Mouse (Mus musculus) brain, adult 2 months (tissue): ENCODE measurements at regions not wholly inside any gene's neighbourhood (a gene's known extent, or its start where the extent isn't known, plus 50 kb on each side); places are given as distances from the start of the nearest gene placed in this dataset.

Experiments used
- DNase-seq: peaks from one replicate; pipeline ENCODE4 v3.0.0; 2011; ENCODE audit warnings: low read depth, low spot score

GRCm38 (mm10) chr3:121902246-121902645 lies 50.1 kb upstream of the Arhgap29 start:
- DNase-seq: no peak

- DNase-seq: no peak
Observed at GRCm38 (mm10) chr3:121900429-121900844, 51.9 kb upstream of the Arhgap29 start.

GRCm38 (mm10) chr3:121897821-121898574 lies 54.3 kb upstream of the Arhgap29 start:
- peak; percentile 22 for DNase-seq

DNA sequence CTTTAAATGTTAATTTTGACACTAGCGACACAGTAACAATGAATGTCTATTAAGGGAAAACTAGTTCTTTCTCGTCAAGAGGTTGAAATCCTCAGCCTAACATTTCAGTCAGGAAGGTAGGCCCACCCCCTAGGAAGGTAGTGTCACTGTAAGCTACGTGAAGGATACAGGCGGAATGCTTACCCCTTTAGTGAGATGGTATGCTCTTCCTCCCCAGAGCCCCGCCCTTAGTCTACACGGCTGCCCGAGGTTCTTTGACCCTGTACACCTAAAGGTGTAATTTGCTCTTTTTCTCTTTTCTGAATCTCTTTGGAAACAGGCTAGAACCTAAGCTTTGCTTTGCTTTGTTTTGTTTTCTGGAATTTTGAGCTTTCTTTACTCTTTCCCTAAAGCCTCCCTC lies 58.7 kb upstream of the Arhgap29 start:
- no peak for DNase-seq

- no peak for DNase-seq
Observed at GRCm38 (mm10) chr3:121892675-121893074, 59.7 kb upstream of the Arhgap29 start.

- DNase-seq: no peak
Observed at GRCm38 (mm10) chr3:121891338-121891737, 61.0 kb upstream of the Arhgap29 start.

DNA sequence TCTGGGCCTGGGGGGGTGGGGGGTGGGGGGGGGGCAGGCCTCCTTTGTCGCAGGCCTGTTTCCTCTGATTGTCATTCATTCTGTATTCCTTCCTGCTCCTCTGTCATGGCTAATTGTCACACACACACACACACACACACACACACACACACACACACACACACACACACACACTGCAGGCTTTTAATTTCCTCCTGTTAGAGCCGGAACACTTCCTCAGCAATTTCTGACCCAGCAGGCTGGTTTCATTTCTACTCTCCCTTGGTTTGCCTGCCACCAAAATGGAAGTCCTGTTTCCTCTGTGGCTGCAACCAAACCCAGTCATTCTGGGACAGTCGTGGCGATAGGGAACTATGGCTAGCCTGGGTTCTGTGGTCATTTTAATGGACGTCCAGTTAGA lies 61.8 kb upstream of the Arhgap29 start:
- peak; percentile 25 for DNase-seq

DNA sequence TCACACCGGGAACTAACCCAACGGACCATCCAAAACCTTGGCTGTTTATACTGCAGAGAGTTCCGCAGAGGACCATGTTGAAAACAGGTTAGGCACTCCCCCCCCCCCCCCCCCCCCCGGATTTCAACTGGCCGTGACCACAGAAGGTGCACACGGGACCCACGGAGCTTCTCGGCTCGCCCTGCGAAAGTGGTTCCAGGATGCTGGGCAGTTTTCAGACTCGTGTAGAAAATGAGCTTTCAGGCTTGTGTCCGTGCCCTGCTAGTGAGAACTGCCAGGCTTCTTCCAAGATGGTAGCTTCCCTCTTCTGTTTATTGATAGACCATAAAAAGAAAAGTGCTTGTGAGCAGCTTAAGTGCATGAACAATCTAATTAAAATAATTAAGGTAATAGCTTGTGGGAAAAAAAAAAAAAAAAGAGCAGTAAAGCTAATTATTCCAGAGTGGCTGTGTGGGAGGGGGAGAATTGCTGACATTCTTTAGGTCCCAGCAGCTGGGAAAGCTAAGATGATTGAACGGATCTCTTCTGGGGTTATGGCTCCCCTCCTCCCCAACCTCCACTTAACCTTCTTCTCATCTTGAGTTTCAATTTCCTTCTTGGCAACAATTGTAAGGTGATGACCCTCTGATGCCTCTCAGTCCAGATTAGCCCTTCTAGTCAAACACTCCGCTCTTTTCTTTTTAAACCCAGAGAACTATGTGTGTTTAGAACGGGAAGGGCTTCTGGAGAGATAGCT lies 65.3 kb upstream of the Arhgap29 start:
- no peak for DNase-seq

GRCm38 (mm10) chr3:121886309-121886708 lies 66.0 kb upstream of the Arhgap29 start:
- no peak for DNase-seq

- no peak for DNase-seq
Observed at GRCm38 (mm10) chr3:121885265-121886178, 66.8 kb upstream of the Arhgap29 start.

- peak; percentile 97 for DNase-seq
Observed at GRCm38 (mm10) chr3:121884328-121885248, 67.8 kb upstream of the Arhgap29 start.

DNA sequence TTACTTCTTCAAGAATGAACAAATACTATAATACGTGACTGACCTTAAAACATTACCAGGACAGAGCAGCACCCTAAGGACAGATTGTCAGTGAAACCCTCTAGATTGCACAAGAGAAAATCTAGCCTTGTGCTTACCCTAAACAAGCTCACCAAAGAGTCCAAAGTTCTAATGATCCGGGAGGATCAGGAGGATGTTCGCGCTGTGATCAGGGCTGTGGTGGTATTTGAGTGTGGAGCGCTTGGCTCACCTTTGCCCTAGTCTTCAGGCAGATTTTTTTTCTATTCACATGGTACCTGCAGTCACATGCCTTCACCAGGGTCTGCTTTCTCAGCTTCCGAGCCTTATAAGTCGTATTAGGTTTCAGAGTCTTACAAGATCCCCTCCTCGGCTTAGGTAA lies 65.3 kb upstream of the Abcd3 start:
- DNase-seq: no peak

- DNase-seq: no peak
Observed at GRCm38 (mm10) chr3:121875072-121875471, 60.0 kb upstream of the Abcd3 start.

DNA sequence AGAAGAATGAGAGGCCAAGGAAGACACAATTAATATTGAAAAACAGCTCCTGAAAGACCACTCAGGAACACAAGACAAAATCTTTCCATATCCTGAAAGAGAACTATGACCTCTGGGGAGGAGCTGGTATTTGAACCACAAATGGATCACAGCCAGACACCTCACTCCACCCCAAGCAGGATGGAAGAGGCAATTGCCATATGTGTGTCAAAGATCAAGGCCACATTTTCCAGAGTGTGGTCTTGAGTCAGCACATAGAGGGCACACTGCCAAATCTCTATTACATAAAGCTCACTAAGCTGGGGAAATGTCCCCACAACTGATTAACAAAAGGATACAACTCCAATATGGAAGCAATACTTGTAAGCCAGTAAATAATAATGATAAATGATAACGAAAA lies 59.5 kb upstream of the Abcd3 start:
- no peak for DNase-seq

DNA sequence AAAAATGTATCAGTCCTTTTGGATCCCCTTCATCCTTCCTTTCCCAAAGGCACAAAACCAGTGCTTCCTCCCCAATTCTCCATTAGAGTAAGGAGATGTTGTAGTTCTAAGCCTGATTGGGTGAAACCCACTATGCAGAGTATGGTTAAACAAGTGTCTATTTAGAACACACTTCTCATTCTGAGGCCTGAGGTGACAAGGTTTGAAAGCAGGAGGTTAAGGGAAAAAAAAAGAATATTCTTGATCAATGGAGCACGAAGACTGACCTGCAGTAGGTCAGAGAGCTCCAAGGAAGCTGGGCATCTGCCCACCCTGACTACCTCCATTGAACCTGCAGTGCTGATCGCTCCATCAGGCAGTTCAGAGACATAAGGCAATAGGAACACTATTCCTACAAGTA lies 58.5 kb upstream of the Abcd3 start:
- no peak for DNase-seq

DNA sequence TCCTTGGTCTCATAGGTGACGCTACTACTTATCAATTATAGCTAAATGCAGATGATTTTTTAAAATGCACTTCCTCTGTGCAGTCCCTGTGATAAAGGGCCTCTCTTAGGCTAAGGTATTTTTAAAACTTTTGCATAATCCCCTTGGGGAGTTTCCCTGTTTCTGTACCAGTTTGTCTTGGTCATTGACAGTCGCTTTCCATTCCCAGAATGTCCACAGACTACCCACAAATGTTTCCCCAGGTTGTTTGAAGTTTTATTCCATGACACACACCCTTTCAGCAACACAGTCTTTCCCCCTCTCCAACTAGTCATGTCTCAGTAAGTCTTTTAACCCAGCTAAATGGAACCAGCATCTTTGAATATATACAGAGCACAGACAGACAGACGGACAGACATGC lies 57.6 kb upstream of the Abcd3 start:
- DNase-seq: no peak

GRCm38 (mm10) chr3:121871795-121872194 lies 56.7 kb upstream of the Abcd3 start:
- DNase-seq: no peak

- DNase-seq: no peak
Observed at GRCm38 (mm10) chr3:121870726-121871125, 55.6 kb upstream of the Abcd3 start.

GRCm38 (mm10) chr3:121869694-121870093 lies 54.6 kb upstream of the Abcd3 start:
- peak; percentile 60 for DNase-seq

DNA sequence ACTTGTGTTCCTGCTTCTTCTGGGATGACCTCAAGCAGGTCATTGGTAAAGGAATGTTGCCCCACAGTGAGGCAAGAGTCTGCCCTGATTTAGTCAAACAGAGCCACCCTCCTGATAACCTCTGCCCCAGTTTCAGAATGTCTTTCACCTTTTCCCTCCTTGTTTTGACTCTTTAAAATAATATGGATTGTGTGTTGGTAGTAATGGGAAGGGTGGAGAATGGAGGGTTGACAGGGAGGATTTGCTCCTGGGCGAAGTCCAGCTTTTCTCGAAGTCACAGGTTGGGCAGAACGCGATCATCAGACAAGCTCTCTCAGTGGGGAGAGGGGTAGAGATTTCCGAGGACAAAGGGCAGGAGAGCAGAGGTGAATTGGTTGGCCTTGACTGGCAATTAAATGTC lies 52.2 kb upstream of the Abcd3 start:
- DNase-seq: no peak
